Mouse (Mus musculus) heart, adult 2 months (tissue): Measurements from ENCODE around the gene Arl1.

Source experiments
- CTCF ChIP-seq: fragments of 200-600 bp; IDR thresholded peaks from 2 replicates; pipeline ENCODE4 v1.8.1; 2022; ENCODE audit warnings: antibody characterized with exemption, mild to moderate bottlenecking, moderate library complexity
- POLR2A ChIP-seq: fragments of 200-500 bp; IDR thresholded peaks from 2 replicates; pipeline ENCODE4 v1.6.1; 2011; ENCODE audit warnings: mild to moderate bottlenecking, low read depth, low read length, control low read depth; ENCODE audit not compliant: insufficient read depth

- TF ChIP-seq CTCF (peak; percentile 39), POLR2A (peak; percentile 81)
Measured at GRCm38 (mm10) chr10:88730571-88731495, at the start of gene Arl1.
